Mouse (Mus musculus): ENCODE data around the gene Sirt6. TPM values are rescaled to one million over a fixed set of nuclear protein-coding genes. Genes with fewer than 3 reads are reported as not detected.

Sirt6 gene
- polyA plus RNA-seq, 1 experiment from 2014 or later = 7.7 TPM

DNA sequence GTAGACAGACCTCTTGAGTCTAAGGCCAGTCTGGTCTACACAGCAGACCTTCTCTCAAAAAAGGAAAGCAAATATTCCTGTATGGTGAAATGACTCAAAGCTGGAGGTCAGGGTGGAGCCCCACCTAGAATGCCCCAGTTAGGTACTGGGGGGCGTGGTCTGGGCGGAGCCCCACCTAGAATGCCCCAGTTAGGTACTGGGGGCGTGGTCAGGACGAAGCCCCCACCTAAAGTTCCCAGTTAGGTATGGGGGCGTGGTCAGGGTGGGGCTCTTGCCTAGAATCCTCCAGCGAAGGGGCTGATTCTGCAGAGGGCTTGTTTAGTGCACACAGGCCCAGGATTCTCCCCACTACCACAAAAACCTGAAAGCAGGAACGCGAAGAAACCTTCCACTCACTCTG lies 4.2 kb downstream of the Sirt6 start:
- Histone ChIP-seq H3K27ac (replicated peaks) (no peak overlapping the region), H3K27me3 (no peaks in the 10 kb centered on the region), H3K36me3 (replicated peaks) (peaks cover 4% of the 10 kb centered on the region; the same call in 1 of the 2 replicates), H3K9me3 (replicated peaks) (no peaks in the 10 kb centered on the region), H3K4me2 (no peak overlapping the region), H3K9ac (no peak overlapping the region), H3K4me1 (replicated peaks) (peaks cover 34% of the 10 kb centered on the region), H3K4me3 (replicated peaks) (no peak overlapping the region)
- ATAC-seq (ENCODE audit: insufficient read depth) = no peak
- 47% methylated on average over 8 of the region's 8 CpGs for WGBS (ENCODE audit: insufficient replicate concordance)

DNA sequence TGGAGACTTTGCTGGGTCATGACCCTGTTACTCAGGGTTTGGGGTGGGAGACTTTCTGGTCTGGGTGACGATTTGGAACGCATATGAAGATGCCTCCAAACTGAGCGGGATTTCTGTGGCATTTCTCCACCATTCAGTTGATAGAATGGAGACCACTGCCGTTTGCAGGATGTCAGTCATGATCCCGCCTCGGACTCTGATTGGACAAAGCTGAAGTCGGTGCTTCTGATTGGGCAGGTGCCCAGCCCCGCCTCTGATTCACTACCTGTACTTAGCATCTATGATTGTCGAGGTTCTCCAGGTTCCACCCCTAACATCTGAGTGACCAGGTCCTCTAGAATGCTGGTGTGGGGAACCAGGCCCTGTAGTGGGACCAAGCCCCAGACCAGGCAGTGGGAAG lies 6.8 kb downstream of the Sirt6 start:
- ATAC-seq (ENCODE audit: insufficient read depth) = no peak
- WGBS (ENCODE audit: insufficient replicate concordance) = 47% methylated on average over 9 of the region's 9 CpGs

GRCm38 (mm10) chr10:81619976-81620375 lies 7.6 kb downstream of the Sirt6 start:
- no peak overlapping the region for H3K4me2 ChIP-seq
- H3K36me3 ChIP-seq (replicated peaks) = peaks cover 4% of the 10 kb centered on the region; the same call in 1 of the 2 replicates
- no peak overlapping the region for H3K27ac ChIP-seq (replicated peaks)
- no peak for ATAC-seq (ENCODE audit: insufficient read depth)
- no peaks in the 10 kb centered on the region for H3K27me3 ChIP-seq
- no peak overlapping the region for H3K4me3 ChIP-seq (replicated peaks)
- no peak overlapping the region for H3K9ac ChIP-seq
- H3K4me1 ChIP-seq (replicated peaks) = peaks cover 12% of the 10 kb centered on the region
- H3K9me3 ChIP-seq (replicated peaks) = no peaks in the 10 kb centered on the region
- 56% methylated on average over 5 of the region's 5 CpGs for WGBS (ENCODE audit: insufficient replicate concordance)

More for the DNA sequence above, 6.8 kb downstream of the Sirt6 start:
- peaks cover 12% of the 10 kb centered on the region for H3K4me1 ChIP-seq (replicated peaks)
- H3K9ac ChIP-seq = no peak overlapping the region
- H3K27ac ChIP-seq (replicated peaks) = no peak overlapping the region
- H3K9me3 ChIP-seq (replicated peaks) = no peaks in the 10 kb centered on the region
- H3K4me2 ChIP-seq = no peak overlapping the region
- H3K4me3 ChIP-seq (replicated peaks) = no peak overlapping the region
- H3K27me3 ChIP-seq = no peaks in the 10 kb centered on the region
- H3K36me3 ChIP-seq (replicated peaks) = peaks cover 4% of the 10 kb centered on the region; the same call in 1 of the 2 replicates

DNA sequence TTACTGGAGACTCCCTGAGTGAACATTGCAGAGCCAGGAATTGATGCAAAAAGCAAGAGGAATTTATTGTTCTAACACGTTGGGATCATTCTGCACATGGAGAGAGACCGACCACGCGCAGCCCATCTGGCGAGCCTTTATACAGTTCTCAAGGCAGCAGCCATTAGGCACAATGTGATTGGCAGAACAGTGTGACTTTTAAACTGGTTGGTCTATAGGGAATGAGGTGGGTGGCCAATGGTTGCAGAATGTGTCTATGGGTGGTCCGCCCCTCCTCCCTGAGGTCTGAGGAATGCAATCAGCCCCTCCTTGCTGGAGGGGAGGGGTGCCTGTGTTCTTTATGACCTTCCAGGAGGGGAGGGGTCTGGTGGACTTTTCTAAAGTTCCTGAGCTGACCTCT lies 12.1 kb downstream of the Sirt6 start:
- no peak for ATAC-seq (ENCODE audit: insufficient read depth)
- no peaks in the 10 kb centered on the region for H3K36me3 ChIP-seq (replicated peaks)
- WGBS (ENCODE audit: insufficient replicate concordance) = 71% methylated on average over 6 of the region's 6 CpGs
- no peak overlapping the region for H3K27ac ChIP-seq (replicated peaks)
- H3K9me3 ChIP-seq (replicated peaks) = no peaks in the 10 kb centered on the region
- H3K4me1 ChIP-seq (replicated peaks) = no peaks in the 10 kb centered on the region
- H3K4me3 ChIP-seq (replicated peaks) = no peak overlapping the region
- H3K27me3 ChIP-seq = no peaks in the 10 kb centered on the region; the same call in 1 of the 2 replicates
- no peak overlapping the region for H3K4me2 ChIP-seq
- H3K9ac ChIP-seq = no peak overlapping the region

DNA sequence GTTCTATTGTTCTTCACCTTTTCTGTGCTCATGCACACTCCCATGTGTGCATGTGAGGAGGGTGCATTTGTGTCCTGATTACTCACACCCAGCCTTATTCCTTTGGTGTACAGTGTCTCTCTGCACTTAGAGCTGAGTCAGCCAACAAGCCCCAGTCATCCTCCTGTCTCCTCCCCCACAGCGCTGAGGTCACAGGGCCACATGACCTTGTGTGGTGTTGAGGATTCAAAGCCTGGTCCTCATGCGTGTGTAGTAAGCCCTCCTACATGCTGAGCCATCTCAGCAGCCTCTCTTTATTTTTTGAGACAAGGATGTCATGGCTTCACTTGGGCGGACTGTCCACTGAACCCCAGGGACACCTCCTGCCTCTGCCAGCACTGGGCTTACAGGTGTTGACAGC lies 14.8 kb downstream of the Sirt6 start:
- WGBS (ENCODE audit: insufficient replicate concordance) = 55% methylated on average over 3 of the region's 3 CpGs
- Histone ChIP-seq H3K4me3 (replicated peaks) (no peak overlapping the region), H3K27me3 (no peaks in the 10 kb centered on the region; the same call in 1 of the 2 replicates), H3K9ac (no peak overlapping the region), H3K36me3 (replicated peaks) (no peaks in the 10 kb centered on the region), H3K27ac (replicated peaks) (no peak overlapping the region), H3K4me1 (replicated peaks) (no peaks in the 10 kb centered on the region), H3K4me2 (no peak overlapping the region), H3K9me3 (replicated peaks) (no peaks in the 10 kb centered on the region)
- ATAC-seq (ENCODE audit: insufficient read depth) = no peak

GRCm38 (mm10) chr10:81608308-81608707 lies 19.3 kb downstream of the Sirt6 start:
- 84% methylated on average over 1 of the region's 1 CpGs for WGBS (ENCODE audit: insufficient replicate concordance)
- Histone ChIP-seq H3K27me3 (no peaks in the 10 kb centered on the region; the same call in 1 of the 2 replicates), H3K36me3 (replicated peaks) (no peaks in the 10 kb centered on the region), H3K9ac (no peak overlapping the region), H3K9me3 (replicated peaks) (no peaks in the 10 kb centered on the region), H3K4me2 (no peak overlapping the region), H3K4me1 (replicated peaks) (peaks cover 26% of the 10 kb centered on the region), H3K4me3 (replicated peaks) (no peak overlapping the region), H3K27ac (replicated peaks) (no peak overlapping the region)
- no peak for ATAC-seq (ENCODE audit: insufficient read depth)

DNA sequence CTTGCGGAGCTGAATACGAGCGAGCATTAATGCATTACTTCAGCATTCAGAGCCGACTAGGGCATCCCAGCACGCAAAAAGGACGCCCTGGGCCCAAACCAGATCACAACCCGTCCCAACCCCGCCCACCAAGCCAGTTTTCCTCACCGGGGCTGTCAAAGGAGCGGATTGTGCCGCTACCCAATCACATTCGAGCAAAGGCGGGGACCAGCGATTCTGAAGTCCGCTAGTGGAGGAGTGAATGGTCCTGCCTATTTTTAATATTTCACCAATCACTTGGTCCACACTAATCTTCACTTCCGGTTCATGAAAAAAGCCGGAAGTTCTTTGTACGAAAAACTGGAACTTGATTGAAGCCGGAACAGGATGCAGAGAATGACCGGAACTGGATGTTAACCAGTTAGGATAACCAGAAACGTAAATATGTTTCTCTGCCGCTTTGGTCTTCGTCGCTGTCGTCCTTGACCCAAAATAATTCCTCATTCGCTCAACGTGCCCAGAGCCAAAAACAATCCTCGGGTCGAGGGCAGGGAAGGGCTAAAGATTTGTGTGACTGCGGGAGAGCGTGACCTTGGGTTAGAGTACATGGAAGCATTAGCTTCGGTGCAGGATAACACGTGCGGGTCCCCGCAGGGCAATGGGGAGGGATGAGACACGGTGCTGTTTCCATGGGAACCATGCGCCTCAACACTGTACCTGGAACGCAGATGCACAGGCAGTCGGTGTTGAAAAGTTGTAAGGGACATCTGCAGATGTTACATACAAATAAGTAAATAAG lies 21.4 kb downstream of the Sirt6 start, which contains the start of gene BC025920:
TSS of gene BC025920 (plus strand) at position 297 of the 778 bp plus-strand sequence.
- peak within 1 kb of the TSS; percentile 59 for H3K9ac ChIP-seq
- H3K36me3 ChIP-seq (replicated peaks) = no peaks in the 10 kb centered on the region
- peak; percentile 89 for ATAC-seq (ENCODE audit: insufficient read depth)
- no peaks in the 10 kb centered on the region for H3K27me3 ChIP-seq
- H3K4me1 ChIP-seq (replicated peaks) = peaks cover 44% of the 10 kb centered on the region
- H3K4me2 ChIP-seq = peak within 1 kb of the TSS; percentile 85
- no peaks in the 10 kb centered on the region for H3K9me3 ChIP-seq (replicated peaks)
- WGBS (ENCODE audit: insufficient replicate concordance) = under 1% methylated on average over 39 of the region's 39 CpGs
- H3K4me3 ChIP-seq (replicated peaks) = peak within 1 kb of the TSS; percentile 69
- H3K27ac ChIP-seq (replicated peaks) = peak within 1 kb of the TSS; percentile 96

DNA sequence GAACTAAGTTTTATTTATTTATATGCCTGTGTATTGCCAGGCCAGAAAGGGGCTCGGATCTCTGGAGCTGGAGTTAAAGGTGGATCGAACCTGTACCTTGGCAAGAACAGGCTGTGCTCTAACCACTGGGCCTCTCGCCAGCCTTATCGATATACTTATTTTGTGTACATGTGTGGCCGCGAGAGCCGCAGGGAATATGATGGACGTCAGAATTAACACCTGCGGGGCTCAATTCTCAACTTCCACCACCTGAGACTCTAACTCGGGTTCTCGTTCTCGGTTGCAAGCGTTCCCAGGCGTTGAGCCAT lies 22.0 kb downstream of the Sirt6 start:
- Histone ChIP-seq H3K9me3 (replicated peaks) (no peaks in the 10 kb centered on the region), H3K4me3 (replicated peaks) (peak overlapping the region; percentile 69), H3K36me3 (replicated peaks) (no peaks in the 10 kb centered on the region), H3K27me3 (no peaks in the 10 kb centered on the region), H3K4me2 (peak overlapping the region; percentile 85), H3K4me1 (replicated peaks) (peaks cover 49% of the 10 kb centered on the region), H3K27ac (replicated peaks) (peak overlapping the region; percentile 96), H3K9ac (peak overlapping the region; percentile 59)
- 2% methylated on average over 14 of the region's 14 CpGs for WGBS (ENCODE audit: insufficient replicate concordance)
- ATAC-seq (ENCODE audit: insufficient read depth) = peak; percentile 9

DNA sequence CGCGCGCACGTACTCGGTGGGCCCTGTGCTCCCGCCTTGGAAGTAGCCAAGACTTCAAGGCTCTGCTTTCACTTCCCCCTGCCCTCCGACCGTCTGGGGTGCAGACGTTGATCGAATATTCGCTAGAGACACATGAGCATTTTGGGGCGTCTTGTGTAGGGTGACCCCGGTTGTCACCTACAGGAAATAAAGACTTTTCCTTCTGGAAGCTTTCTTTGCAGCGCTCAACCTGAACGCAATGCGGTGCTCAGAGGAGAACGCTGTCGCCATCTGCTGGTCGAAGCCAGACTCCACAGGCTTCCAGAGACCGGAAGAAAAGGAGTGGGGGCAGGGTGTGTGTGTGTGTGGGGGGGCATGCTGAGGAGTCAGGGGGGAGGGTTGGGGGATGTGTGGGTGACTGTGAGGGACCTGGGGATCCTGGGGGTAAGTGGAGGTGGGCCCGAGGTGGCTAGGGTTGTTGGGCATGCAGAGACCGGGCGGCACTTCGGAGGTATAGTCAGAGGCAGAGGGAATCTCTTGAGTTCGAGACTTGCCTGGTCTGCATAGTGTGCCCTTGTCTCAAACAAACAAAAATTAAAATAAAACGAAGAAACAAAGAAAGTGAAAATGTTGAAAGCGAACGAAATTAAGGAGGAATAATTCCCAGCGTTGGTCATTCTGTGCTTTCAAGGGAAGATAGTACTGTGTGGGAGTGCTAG lies 22.5 kb downstream of the Sirt6 start:
- H3K27me3 ChIP-seq = peaks cover 2% of the 10 kb centered on the region; the same call in 1 of the 2 replicates
- H3K4me2 ChIP-seq = peak overlapping the region; percentile 85
- 7% methylated on average over 29 of the region's 29 CpGs for WGBS (ENCODE audit: insufficient replicate concordance)
- peak overlapping the region; percentile 96 for H3K27ac ChIP-seq (replicated peaks)
- no peaks in the 10 kb centered on the region for H3K9me3 ChIP-seq (replicated peaks)
- H3K36me3 ChIP-seq (replicated peaks) = no peaks in the 10 kb centered on the region
- peaks cover 55% of the 10 kb centered on the region for H3K4me1 ChIP-seq (replicated peaks)
- ATAC-seq (ENCODE audit: insufficient read depth) = 0 out of 2 replicates have a peak, but pooled peaks have one; percentile 22
- peak overlapping the region; percentile 59 for H3K9ac ChIP-seq
- peak overlapping the region; percentile 69 for H3K4me3 ChIP-seq (replicated peaks)

GRCm38 (mm10) chr10:81604019-81604967 lies 23.3 kb downstream of the Sirt6 start:
- Histone ChIP-seq H3K9me3 (replicated peaks) (no peaks in the 10 kb centered on the region), H3K4me2 (peak overlapping the region; percentile 85), H3K9ac (peak overlapping the region; percentile 59; the same call in 1 of the 2 replicates), H3K4me3 (replicated peaks) (peak overlapping the region; percentile 69), H3K4me1 (replicated peaks) (peaks cover 63% of the 10 kb centered on the region), H3K27me3 (peaks cover 10% of the 10 kb centered on the region), H3K27ac (replicated peaks) (peak overlapping the region; percentile 96), H3K36me3 (replicated peaks) (no peaks in the 10 kb centered on the region)
- ATAC-seq (ENCODE audit: insufficient read depth) = no peak
- WGBS (ENCODE audit: insufficient replicate concordance) = 51% methylated on average over 12 of the region's 12 CpGs
